Mouse (Mus musculus): Measurements from ENCODE around the gene 4930404N11Rik. TPM values are rescaled to one million over a fixed set of nuclear protein-coding genes. Genes with fewer than 3 reads are reported as not detected.

4930404N11Rik gene
- polyA plus RNA-seq, 1 experiment from 2014 or later: 0.82 TPM

DNA sequence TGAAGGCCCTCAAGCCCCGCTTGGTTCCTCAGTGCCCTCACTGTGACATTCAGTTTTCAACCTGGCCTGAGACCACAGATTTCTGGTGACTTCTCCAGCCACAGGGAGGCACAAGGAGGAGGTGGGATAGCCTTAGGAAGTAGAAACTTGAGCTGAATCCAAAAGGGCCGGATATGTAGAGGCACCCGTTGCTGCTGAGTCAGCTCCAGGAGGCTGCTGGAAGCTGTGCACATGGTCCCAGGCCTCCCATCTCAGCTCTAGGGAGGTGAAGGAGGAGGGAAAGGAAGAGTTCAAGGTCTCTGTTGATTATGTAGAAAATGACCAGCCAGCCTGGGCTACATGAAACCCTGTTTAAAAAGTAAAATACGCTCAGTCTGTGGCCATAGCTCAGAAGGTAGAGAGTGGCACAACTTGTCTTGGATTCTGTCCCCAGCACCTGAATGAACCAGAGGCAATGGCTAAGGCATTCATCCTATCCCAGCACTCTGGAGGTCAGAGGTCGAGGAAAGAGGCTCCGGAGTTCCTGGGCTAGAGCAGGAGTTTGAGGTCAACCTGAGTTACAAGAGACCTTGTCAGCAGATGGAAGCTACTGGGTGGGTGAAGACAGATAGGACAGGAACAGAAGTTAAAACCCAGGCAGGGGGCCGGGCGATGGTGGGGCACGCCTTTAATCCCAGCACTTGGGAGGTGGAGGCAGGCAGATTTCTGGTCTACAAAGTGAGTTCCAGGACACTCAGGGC lies 10.7 kb downstream of the 4930404N11Rik start:
- 64% methylated on average over 9 of the region's 9 CpGs for WGBS

DNA sequence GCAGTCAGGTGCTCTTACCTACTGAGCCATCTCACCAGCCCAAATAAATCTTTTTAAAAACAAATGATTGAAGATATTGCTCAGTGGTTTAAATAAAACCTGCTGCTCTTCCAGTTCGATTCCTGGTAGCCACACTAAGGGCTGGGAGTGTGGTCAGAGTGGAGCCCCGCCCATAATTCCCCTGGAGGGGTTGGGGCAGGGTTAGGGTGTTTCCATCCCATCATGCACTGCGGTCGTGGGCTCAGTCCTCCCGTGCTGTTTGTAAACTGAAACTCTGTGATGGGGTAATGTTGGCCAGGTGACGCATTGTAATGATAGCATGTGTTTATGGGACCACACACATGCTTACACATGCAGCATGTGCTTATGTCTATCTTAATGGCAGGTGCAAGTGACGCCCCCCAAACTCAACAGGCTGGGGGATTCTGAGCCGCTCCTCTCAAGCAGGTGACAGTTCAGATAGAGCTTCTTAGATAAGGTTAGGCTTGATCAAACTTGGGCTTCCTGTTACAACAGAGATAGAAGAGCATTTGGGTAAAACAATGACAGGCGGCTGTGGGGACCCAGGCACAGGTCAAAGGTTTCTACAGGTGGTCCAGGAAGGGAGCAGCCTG lies 13.8 kb downstream of the 4930404N11Rik start:
- Histone ChIP-seq H3K4me2 (peak overlapping the region; percentile 5; the same call in 1 of the 2 replicates), H3K9ac (no peak overlapping the region), H3K27ac (ENCODE audit: poor library complexity, severe bottlenecking) (no peak overlapping the region), H3K27me3 (replicated peaks) (0 out of 2 replicates have a peak, but pooled peaks cover 6% of the 10 kb centered on the region), H3K36me3 (peaks cover 14% of the 10 kb centered on the region), H3K9me3 (replicated peaks) (no peaks in the 10 kb centered on the region), H3K4me3 (no peak overlapping the region), H3K4me1 (replicated peaks) (peaks cover 43% of the 10 kb centered on the region)
- 18% methylated on average over 9 of the region's 9 CpGs for WGBS
- ATAC-seq (ENCODE audit: insufficient number of reproducible peaks, low FRiP score): no peak

More for the DNA sequence above, 10.7 kb downstream of the 4930404N11Rik start:
- H3K4me3 ChIP-seq: no peak overlapping the region
- no peak overlapping the region for H3K9ac ChIP-seq
- H3K27ac ChIP-seq (ENCODE audit: poor library complexity, severe bottlenecking): no peak overlapping the region
- no peaks in the 10 kb centered on the region for H3K9me3 ChIP-seq (replicated peaks)
- H3K4me1 ChIP-seq (replicated peaks): peaks cover 37% of the 10 kb centered on the region
- ATAC-seq (ENCODE audit: insufficient number of reproducible peaks, low FRiP score): no peak
- no peak overlapping the region for H3K4me2 ChIP-seq
- H3K36me3 ChIP-seq: peaks cover 1% of the 10 kb centered on the region; the same call in 1 of the 2 replicates
- H3K27me3 ChIP-seq (replicated peaks): 0 out of 2 replicates have a peak, but pooled peaks cover 3% of the 10 kb centered on the region

DNA sequence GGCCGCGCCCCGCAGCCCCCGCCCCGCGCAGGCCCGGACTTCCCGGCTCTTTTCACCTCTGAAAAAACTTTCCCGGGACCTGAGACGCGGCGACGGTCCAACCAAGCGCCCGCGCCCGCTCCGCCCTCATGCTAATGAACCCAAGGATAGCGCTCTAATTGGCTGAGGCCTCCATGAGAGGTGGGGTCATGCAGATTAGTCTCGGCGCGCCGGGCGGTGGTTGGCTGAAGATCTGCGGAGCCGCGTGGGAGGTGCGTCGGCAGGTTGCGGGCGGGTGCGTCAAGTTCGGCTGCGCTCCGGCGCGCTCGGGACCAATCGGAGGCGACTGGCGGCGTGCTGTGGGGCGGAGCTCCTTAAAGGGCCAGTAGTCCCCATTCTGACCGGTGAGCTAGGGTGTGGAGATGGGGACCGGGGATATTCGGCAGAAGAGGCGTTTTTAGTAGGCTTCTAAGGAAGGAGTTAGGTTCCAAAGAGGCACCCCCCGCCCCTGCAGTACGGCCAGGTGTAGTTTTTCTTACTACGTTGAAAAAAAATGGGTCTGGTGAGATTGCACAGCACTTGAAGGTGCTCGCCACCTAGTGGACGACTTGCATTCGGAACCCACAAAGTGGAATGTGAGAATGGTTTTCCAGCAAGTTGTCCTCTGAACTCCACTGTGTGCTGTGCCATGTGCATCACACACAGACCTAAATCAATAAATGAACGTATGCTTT lies 15.1 kb downstream of the 4930404N11Rik start, which contains the start of gene Hmg20b:
TSS of gene Hmg20b (minus strand) at position 130 of the 713 bp plus-strand sequence.
- H3K36me3 ChIP-seq: peaks cover 23% of the 10 kb centered on the region
- H3K4me2 ChIP-seq: peak within 1 kb of the TSS; percentile 70
- H3K9ac ChIP-seq: peak within 1 kb of the TSS; percentile 94
- ATAC-seq (ENCODE audit: insufficient number of reproducible peaks, low FRiP score): peak; percentile 93
- H3K4me3 ChIP-seq: peak within 1 kb of the TSS; percentile 85
- H3K9me3 ChIP-seq (replicated peaks): no peaks in the 10 kb centered on the region
- peak within 1 kb of the TSS; percentile 74 for H3K27ac ChIP-seq (ENCODE audit: poor library complexity, severe bottlenecking)
- 0 out of 2 replicates have a peak, but pooled peaks cover 4% of the 10 kb centered on the region for H3K27me3 ChIP-seq (replicated peaks)
- under 1% methylated on average over 54 of the region's 54 CpGs for WGBS
- H3K4me1 ChIP-seq (replicated peaks): peaks cover 43% of the 10 kb centered on the region

DNA sequence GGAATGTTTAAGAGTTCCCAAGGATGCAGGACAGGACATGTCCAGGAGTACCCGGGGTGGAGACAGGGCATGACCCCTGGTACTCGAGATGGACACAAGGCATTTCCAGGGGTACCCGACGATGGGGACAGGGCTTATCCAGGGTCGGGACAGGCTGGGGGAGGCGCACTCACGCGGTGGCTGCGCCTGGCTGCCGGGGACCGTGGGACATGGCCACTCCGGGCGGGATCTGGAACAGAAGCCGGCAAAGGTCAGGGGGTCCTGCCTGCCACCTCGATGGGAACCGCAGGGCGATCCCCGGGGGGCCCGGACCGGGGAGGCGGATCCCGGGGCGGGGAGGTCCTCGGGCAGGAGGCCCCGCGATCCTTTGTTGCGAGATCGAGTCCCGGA lies 15.7 kb downstream of the 4930404N11Rik start:
- peaks cover 45% of the 10 kb centered on the region for H3K4me1 ChIP-seq (replicated peaks)
- ATAC-seq (ENCODE audit: insufficient number of reproducible peaks, low FRiP score): peak; percentile 1

DNA sequence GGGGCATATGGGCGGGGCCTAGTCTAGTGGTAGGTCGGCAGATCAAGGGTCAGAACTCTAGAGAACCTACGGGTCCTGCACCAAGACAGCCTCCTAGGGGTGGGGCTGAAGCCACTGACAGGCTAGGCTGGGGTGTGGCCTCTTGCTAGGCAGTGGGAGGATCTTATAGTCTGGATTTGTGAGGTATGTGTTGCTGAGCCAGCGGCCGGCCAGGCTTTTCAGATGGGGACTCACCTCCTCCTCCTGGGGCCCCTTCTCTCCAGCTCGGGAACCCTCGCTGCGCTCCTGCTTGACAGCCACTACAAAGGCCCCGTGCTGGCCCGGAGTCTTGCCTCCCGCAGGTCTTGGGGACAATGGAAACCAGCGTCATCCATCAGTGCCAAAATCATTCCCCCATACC lies 16.5 kb downstream of the 4930404N11Rik start:
- WGBS: 9% methylated on average over 12 of the region's 12 CpGs
- H3K4me1 ChIP-seq (replicated peaks): peaks cover 48% of the 10 kb centered on the region

More for the DNA sequence above, 15.7 kb downstream of the 4930404N11Rik start:
- Histone ChIP-seq H3K9ac (peak overlapping the region; percentile 94), H3K4me3 (peak overlapping the region; percentile 85), H3K4me2 (peak overlapping the region; percentile 70), H3K36me3 (peaks cover 26% of the 10 kb centered on the region), H3K27me3 (replicated peaks) (0 out of 2 replicates have a peak, but pooled peaks cover 4% of the 10 kb centered on the region), H3K9me3 (replicated peaks) (no peaks in the 10 kb centered on the region), H3K27ac (ENCODE audit: poor library complexity, severe bottlenecking) (peak overlapping the region; percentile 74)
- 1% methylated on average over 28 of the region's 29 CpGs for WGBS

DNA sequence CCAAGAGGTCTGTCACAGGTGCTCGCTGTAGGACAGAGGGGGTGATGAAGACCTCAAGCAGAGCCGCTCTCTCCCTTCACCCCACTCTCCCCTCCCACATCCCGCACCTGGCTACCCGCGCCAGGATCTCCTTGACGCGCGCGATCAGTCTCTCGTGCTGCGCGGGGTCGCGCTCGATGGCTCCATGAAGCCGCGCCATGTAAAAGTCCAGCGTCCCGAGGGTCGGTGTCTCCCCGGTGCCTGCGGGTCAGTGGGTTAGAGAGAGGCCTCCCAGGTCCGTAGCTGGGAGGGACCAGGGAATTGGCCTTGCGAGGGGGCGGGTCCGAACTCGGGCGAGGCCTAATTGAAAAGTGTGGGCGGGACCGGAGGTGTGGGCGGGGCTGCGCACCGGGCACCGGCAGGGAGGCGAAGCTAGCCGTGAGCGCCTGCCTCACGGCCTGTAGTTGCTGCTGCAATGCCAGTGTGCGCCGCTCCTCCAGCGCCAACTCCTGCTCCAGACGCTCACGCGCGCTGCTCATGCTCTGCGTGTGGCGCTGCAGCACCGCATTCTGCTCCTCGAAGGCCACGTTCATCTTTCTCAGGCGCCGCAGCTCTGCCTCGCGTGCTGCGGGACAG lies 19.1 kb downstream of the 4930404N11Rik start:
- peak overlapping the region; percentile 23 for H3K4me3 ChIP-seq
- no peaks in the 10 kb centered on the region for H3K9me3 ChIP-seq (replicated peaks)
- H3K9ac ChIP-seq: peak overlapping the region; percentile 56
- H3K36me3 ChIP-seq: peaks cover 26% of the 10 kb centered on the region
- WGBS: 11% methylated on average over 55 of the region's 55 CpGs
- peaks cover 30% of the 10 kb centered on the region for H3K27me3 ChIP-seq (replicated peaks)
- peak; percentile 44 for ATAC-seq (ENCODE audit: insufficient number of reproducible peaks, low FRiP score)
- peak overlapping the region; percentile 61; the same call in 1 of the 2 replicates for H3K27ac ChIP-seq (ENCODE audit: poor library complexity, severe bottlenecking)
- H3K4me2 ChIP-seq: peak overlapping the region; percentile 57
- peaks cover 51% of the 10 kb centered on the region for H3K4me1 ChIP-seq (replicated peaks)

More for the DNA sequence above, 16.5 kb downstream of the 4930404N11Rik start:
- peak overlapping the region; percentile 85 for H3K4me3 ChIP-seq
- H3K9ac ChIP-seq: peak overlapping the region; percentile 94
- H3K9me3 ChIP-seq (replicated peaks): no peaks in the 10 kb centered on the region
- peak overlapping the region; percentile 74; the same call in 1 of the 2 replicates for H3K27ac ChIP-seq (ENCODE audit: poor library complexity, severe bottlenecking)
- H3K4me2 ChIP-seq: peak overlapping the region; percentile 70
- H3K27me3 ChIP-seq (replicated peaks): 0 out of 2 replicates have a peak, but pooled peaks cover 7% of the 10 kb centered on the region
- peak; percentile 40 for ATAC-seq (ENCODE audit: insufficient number of reproducible peaks, low FRiP score)
- H3K36me3 ChIP-seq: peaks cover 26% of the 10 kb centered on the region

DNA sequence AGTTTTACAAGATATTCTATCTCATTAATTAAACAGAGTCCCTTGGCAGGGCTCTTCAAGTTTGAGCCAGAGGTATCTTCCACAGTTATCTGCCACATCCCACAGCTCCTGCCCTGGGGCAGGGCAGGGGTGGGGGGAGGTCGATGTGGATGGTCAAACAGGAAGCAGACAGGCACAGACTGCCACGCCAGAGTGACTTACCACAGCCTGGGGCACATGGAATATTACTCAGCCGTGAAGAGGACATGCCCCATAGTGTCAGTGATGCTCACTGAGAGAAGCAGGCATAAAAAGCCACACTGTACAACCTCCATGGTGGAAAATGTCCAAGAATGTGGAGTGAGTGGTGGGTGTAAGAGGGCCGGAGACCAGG lies 20.5 kb downstream of the 4930404N11Rik start:
- Histone ChIP-seq H3K27me3 (replicated peaks) (peaks cover 41% of the 10 kb centered on the region), H3K4me2 (no peak overlapping the region), H3K4me1 (replicated peaks) (peaks cover 49% of the 10 kb centered on the region), H3K9me3 (replicated peaks) (no peaks in the 10 kb centered on the region), H3K36me3 (peaks cover 26% of the 10 kb centered on the region), H3K4me3 (no peak overlapping the region), H3K27ac (ENCODE audit: poor library complexity, severe bottlenecking) (no peak overlapping the region), H3K9ac (no peak overlapping the region)
- 73% methylated on average over 4 of the region's 4 CpGs for WGBS
- no peak for ATAC-seq (ENCODE audit: insufficient number of reproducible peaks, low FRiP score)

DNA sequence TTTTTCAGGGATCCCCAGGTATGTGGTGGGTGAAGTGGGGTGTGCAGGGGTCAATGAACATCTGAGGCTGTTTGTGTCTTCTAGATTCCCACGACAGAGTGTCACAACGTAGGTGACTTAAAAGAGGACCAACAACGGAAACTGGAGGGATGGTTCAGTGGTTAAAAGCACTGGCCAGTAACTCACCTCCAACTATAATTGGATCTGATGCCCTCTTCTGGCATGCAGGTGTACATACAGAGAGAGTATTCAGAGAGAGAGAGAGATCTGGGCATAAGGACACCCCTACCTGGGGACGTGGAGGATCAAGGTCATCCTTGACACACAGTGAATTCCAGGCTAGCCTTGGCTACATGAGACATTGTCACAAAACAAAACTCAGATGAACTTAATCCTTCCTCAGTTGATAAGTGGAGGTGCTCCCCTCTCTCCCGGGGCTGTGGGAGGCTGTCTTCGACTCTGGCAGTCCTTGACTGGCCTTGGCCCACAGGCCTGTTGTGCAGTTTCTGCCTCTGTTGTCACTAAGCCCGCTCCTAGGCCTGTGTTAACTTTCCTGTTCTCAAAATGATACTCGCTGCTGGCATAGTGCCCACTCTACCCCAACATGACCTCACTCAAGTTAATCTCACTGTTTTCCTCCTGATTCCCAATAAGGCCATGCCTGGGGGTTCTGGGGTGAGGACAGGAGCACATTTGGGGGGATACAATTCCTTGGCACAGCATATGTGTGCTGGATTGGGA lies 21.0 kb downstream of the 4930404N11Rik start:
- Histone ChIP-seq H3K9ac (no peak overlapping the region), H3K36me3 (peaks cover 26% of the 10 kb centered on the region), H3K27ac (ENCODE audit: poor library complexity, severe bottlenecking) (no peak overlapping the region), H3K9me3 (replicated peaks) (no peaks in the 10 kb centered on the region), H3K27me3 (replicated peaks) (peaks cover 41% of the 10 kb centered on the region), H3K4me1 (replicated peaks) (peaks cover 48% of the 10 kb centered on the region), H3K4me2 (no peak overlapping the region), H3K4me3 (no peak overlapping the region)
- 42% methylated on average over 8 of the region's 8 CpGs for WGBS
- ATAC-seq (ENCODE audit: insufficient number of reproducible peaks, low FRiP score): no peak

DNA sequence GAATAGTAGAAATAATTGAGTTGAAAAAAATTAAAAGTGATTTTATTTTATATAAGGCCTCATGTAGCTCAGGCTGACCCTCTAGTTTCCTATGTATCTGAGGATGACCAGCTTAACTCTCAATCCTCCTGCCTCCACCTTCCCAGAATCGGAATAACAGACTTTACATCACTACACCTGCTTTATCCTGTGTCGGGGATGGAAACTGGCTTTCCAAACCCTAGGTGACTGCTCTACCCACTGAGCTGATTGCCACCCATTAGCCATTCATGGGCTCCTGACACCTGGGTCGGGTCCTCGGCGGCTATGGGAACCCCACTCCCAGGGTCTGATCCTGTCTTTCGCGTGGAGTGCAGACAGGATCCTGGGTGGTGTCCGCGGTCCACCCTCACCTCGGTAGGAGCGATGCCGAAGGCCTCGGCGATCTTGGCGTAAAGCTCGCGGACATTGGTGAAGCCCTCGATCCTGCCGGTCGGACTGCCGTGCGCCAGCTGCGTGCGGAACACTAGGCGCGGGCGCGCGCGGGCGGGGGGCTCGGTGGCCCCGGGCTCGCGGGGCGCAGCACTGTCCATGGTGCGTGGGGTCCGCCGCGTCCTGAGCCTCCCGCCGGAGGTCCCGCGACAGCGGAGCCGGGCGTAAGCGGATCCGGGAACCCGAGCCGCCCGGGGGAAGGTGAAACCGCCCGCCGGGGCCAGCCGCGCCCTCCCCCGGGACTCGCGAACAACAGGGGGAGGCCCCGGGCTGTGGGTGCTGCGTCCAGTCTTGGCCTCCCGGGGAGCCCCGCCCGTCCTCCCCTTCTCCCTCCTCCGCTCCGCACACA lies 22.7 kb downstream of the 4930404N11Rik start, which contains the start of gene Gipc3:
TSS of gene Gipc3 (minus strand) at position 581 of the 820 bp plus-strand sequence.
- Histone ChIP-seq H3K4me2 (peak within 1 kb of the TSS; percentile 88), H3K4me3 (peak within 1 kb of the TSS; percentile 55), H3K4me1 (replicated peaks) (peaks cover 32% of the 10 kb centered on the region), H3K27me3 (replicated peaks) (peaks cover 51% of the 10 kb centered on the region), H3K9ac (peak within 1 kb of the TSS; percentile 74), H3K36me3 (peaks cover 19% of the 10 kb centered on the region), H3K9me3 (replicated peaks) (no peaks in the 10 kb centered on the region), H3K27ac (ENCODE audit: poor library complexity, severe bottlenecking) (no peak within 1 kb of the TSS)
- 8% methylated on average over 38 of the region's 67 CpGs for WGBS
- no peak for ATAC-seq (ENCODE audit: insufficient number of reproducible peaks, low FRiP score)

Measured in heart, embryonic 12.5 days (tissue).